Mouse (Mus musculus) limb, embryonic 14.5 days (tissue): ENCODE measurements around the gene Galnt10. TPM values are rescaled to one million over a fixed set of nuclear protein-coding genes. Genes with fewer than 3 reads are reported as not detected.
A peak's percentile ranks its signal among the peaks of the same experiment; 100 is the strongest.

Experiments
- ATAC-seq: fragments of 200-750 bp; cut with Nextera tagmentation; 2 replicates; pipeline ENCODE4 v1.8.0; 2017; ENCODE audit warnings: low read depth, moderate number of reproducible peaks, moderate TSS enrichment; ENCODE audit not compliant: low FRiP score
- DNase-seq: peaks from one replicate; pipeline ENCODE4 v3.0.0-alpha.2; 2015; ENCODE audit warnings: low spot score
- H3K27ac ChIP-seq: fragments of 300-500 bp; sonication (generic); replicated peaks from 2 replicates; pipeline ENCODE4 v1.5.1; 2014; ENCODE audit warnings: low read depth, mild to moderate bottlenecking, low read length, moderate library complexity, mixed read lengths
- H3K27me3 ChIP-seq: fragments of 300-500 bp; sonication (generic); 2 replicates; pipeline ENCODE4 v1.6.1; 2014; ENCODE audit warnings: low read length, mixed read lengths; ENCODE audit not compliant: control insufficient read depth, insufficient read depth
- H3K36me3 ChIP-seq: fragments of 300-500 bp; sonication (generic); 2 replicates; pipeline ENCODE4 v1.6.1; 2014; ENCODE audit warnings: mild to moderate bottlenecking, low read length, moderate library complexity, mixed read lengths; ENCODE audit not compliant: control insufficient read depth, insufficient read depth
- H3K4me1 ChIP-seq: fragments of 300-500 bp; sonication (generic); 2 replicates; pipeline ENCODE4 v1.6.1; 2014; ENCODE audit warnings: antibody characterized with exemption, low read length, mixed read lengths; ENCODE audit not compliant: control insufficient read depth, insufficient read depth
- H3K4me2 ChIP-seq: fragments of 300-500 bp; sonication (generic); replicated peaks from 2 replicates; pipeline ENCODE4 v1.6.1; 2014; ENCODE audit warnings: low read depth, mild to moderate bottlenecking, low read length, moderate library complexity; ENCODE audit not compliant: severe bottlenecking
- H3K4me3 ChIP-seq: fragments of 300-500 bp; sonication (generic); replicated peaks from 2 replicates; pipeline ENCODE4 v1.5.1; 2014; ENCODE audit warnings: low read length
- H3K9ac ChIP-seq: fragments of 300-500 bp; sonication (generic); 2 replicates; pipeline ENCODE4 v1.6.1; 2014; ENCODE audit warnings: mild to moderate bottlenecking, low read depth, low read length, moderate library complexity; ENCODE audit not compliant: severe bottlenecking
- H3K9me3 ChIP-seq: fragments of 300-500 bp; sonication (generic); 2 replicates; pipeline ENCODE4 v1.6.1; 2016; ENCODE audit warnings: low read length; ENCODE audit not compliant: control insufficient read depth
- POLR2A ChIP-seq: fragments of 200-500 bp; IDR thresholded peaks from 2 replicates; pipeline ENCODE4 v1.8.0; 2012; ENCODE audit warnings: inconsistent platforms, mild to moderate bottlenecking, moderate library complexity, borderline replicate concordance; ENCODE audit not compliant: insufficient read depth, insufficient read length; ENCODE audit errors: extremely low read depth
- WGBS: fragments of 180-500 bp; shearing (Covaris S2); extraction: QIAGEN DNeasy Blood & Tissue Kit; methylation state at CpG from one replicate; pipeline ENCODE4 v1.1.7; 2014; 5-methylcytosine and 5-hydroxymethylcytosine counted together
- polyA plus RNA-seq, 2 experiments: library from polyadenylated mRNA; depleted of rRNA in 1 of 2; stranded (reverse) in 1 of 2; unstranded in 1 of 2; fragments of >200 nt; fragmentation: Nextera tagmentation in 1 of 2; extraction: Ambion mirVana in 1 of 2; gene quantifications; 2 replicates each; pipeline versions ENCODE4 v1.2.1 to v1.2.3; 2012 to 2014

Galnt10 gene
- polyA plus RNA-seq, 2 experiments: 24.4 to 26.5 TPM

- no peaks in the 10 kb centered on the region for H3K9me3 ChIP-seq
- no peak for TF ChIP-seq POLR2A
- H3K4me3 ChIP-seq: no peak overlapping the region
- H3K4me2 ChIP-seq: no peak overlapping the region
- H3K9ac ChIP-seq: no peak overlapping the region
- ATAC-seq: peak; percentile 23; the same call in 1 of the 2 replicates
- peaks cover 11% of the 10 kb centered on the region for H3K4me1 ChIP-seq
- 57% methylated on average over 5 of the region's 5 CpGs for WGBS
- H3K36me3 ChIP-seq: no peaks in the 10 kb centered on the region
- no peak overlapping the region for H3K27ac ChIP-seq
- no peaks in the 10 kb centered on the region for H3K27me3 ChIP-seq
- peak; percentile 55 for DNase-seq
Measured at GRCm38 (mm10) chr11:57624490-57624893, 20.8 kb upstream of the Galnt10 start.

GRCm38 (mm10) chr11:57625465-57625864 lies 19.8 kb upstream of the Galnt10 start:
- H3K4me2 ChIP-seq: no peak overlapping the region
- no peak overlapping the region for H3K27ac ChIP-seq
- no peaks in the 10 kb centered on the region for H3K36me3 ChIP-seq
- no peak overlapping the region for H3K4me3 ChIP-seq
- H3K27me3 ChIP-seq: no peaks in the 10 kb centered on the region
- no peak for TF ChIP-seq POLR2A
- no peak for ATAC-seq
- DNase-seq: no peak
- H3K4me1 ChIP-seq: peaks cover 11% of the 10 kb centered on the region
- H3K9ac ChIP-seq: no peak overlapping the region
- no peaks in the 10 kb centered on the region for H3K9me3 ChIP-seq

DNA sequence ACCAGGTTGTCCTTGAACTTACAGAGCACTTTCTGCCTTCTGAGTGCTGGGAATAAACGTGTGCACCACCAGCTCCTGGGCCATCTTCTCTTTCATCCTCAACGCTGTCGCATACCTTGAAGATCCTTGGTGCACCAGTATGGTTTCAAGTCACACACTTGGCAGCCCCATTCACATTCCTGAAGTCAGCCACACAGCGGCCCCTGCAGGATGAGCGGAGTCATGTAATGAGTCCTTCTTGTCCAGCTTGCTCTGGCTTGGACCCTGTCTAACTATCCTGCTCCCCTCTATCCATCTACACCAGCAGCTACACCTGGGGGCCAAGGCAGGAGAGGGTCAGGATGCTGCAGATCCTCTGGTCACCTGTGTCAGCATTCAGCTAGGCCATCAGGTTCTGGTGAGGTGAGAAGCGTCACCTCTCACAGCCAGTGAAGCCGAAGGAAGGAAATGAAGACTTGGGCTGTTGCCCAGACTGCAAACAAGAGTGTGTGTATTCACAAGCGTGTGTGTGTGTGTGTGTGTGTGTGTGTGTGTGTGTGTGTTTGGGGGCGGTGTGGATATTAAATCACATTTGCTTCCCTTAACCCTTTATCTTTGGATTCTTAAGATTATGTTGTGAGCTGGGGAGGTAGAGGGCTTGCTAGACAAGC lies 18.0 kb upstream of the Galnt10 start:
- Histone ChIP-seq H3K4me2 (no peak overlapping the region), H3K9me3 (no peaks in the 10 kb centered on the region), H3K4me1 (peaks cover 20% of the 10 kb centered on the region), H3K36me3 (no peaks in the 10 kb centered on the region), H3K27me3 (no peaks in the 10 kb centered on the region), H3K27ac (no peak overlapping the region), H3K4me3 (no peak overlapping the region), H3K9ac (no peak overlapping the region)
- DNase-seq (peak; percentile 45), ATAC-seq (no peak)
- TF ChIP-seq POLR2A: no peak
- WGBS: 53% methylated on average over 9 of the region's 9 CpGs

DNA sequence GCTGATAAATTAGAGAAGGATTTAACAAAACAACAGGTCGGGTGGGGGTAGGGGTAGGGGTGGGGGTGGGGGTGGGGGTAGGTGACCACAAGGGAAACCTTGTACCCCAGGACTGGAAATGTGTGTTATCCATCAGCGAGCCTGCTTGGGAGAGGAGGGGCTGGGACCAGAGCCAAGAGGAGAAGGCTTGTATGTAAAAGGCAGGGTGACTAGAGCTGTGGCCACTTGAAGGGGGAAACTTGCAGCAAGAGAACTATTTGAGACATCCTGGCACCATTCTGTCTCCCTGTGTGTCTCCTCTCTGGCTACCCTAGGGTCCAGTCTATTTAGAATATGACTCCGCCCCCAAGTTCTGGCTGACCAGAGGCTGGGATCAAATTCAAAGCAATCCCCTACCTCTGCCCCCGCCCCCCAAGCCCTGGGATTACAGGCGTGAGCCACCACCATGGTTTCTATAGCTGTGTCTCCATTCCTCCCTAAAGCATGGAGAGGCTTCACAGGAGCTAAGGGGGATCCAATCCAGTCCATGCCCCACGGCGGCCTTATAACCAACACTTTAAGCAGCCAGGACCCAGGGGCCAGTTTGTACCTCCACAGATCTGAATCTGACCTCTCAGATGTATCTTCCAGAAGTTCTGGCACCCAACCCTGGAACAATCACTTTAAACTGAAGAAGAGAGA lies 13.3 kb upstream of the Galnt10 start:
- Histone ChIP-seq H3K27ac (0 out of 2 replicates have a peak overlapping the region, but pooled peaks have one; percentile 19), H3K4me2 (no peak overlapping the region)
- DNase-seq: no peak

DNA sequence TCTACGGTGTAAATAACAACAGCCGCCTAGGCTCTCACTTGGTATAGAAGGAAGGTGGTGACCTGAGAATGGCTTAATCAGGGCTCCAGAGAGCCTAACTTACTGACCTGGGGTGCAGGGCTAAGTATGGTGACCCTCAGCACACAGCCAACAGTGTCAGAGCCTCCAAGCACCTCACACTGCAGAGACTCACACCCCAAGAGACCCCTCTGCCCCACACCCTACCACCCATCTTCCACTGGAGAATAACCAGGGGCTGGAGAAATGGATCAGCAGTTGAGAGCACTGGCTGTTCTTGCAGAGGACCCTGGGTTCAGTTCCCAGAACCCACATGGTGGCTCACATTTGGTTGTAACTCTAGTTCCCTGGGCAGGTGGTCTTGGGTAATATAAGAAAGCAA lies 12.2 kb upstream of the Galnt10 start:
- DNase-seq: no peak
- TF ChIP-seq POLR2A: no peak
- H3K4me3 ChIP-seq: no peak overlapping the region
- 97% methylated on average over 2 of the region's 2 CpGs for WGBS
- no peak overlapping the region for H3K4me2 ChIP-seq
- H3K27me3 ChIP-seq: no peaks in the 10 kb centered on the region
- H3K4me1 ChIP-seq: peaks cover 10% of the 10 kb centered on the region
- no peak overlapping the region for H3K27ac ChIP-seq
- H3K9me3 ChIP-seq: no peaks in the 10 kb centered on the region
- H3K9ac ChIP-seq: no peak overlapping the region
- H3K36me3 ChIP-seq: no peaks in the 10 kb centered on the region
- ATAC-seq: no peak

More for the DNA sequence above, 13.3 kb upstream of the Galnt10 start:
- Histone ChIP-seq H3K27me3 (no peaks in the 10 kb centered on the region), H3K9ac (no peak overlapping the region), H3K4me3 (no peak overlapping the region), H3K9me3 (no peaks in the 10 kb centered on the region), H3K36me3 (no peaks in the 10 kb centered on the region), H3K4me1 (peaks cover 16% of the 10 kb centered on the region)
- WGBS: 57% methylated on average over 7 of the region's 7 CpGs
- no peak for TF ChIP-seq POLR2A
- peak; percentile 70 for ATAC-seq
